16 mouse cellular contexts compared by ENCODE assay signal in the genomic region with DNA sequence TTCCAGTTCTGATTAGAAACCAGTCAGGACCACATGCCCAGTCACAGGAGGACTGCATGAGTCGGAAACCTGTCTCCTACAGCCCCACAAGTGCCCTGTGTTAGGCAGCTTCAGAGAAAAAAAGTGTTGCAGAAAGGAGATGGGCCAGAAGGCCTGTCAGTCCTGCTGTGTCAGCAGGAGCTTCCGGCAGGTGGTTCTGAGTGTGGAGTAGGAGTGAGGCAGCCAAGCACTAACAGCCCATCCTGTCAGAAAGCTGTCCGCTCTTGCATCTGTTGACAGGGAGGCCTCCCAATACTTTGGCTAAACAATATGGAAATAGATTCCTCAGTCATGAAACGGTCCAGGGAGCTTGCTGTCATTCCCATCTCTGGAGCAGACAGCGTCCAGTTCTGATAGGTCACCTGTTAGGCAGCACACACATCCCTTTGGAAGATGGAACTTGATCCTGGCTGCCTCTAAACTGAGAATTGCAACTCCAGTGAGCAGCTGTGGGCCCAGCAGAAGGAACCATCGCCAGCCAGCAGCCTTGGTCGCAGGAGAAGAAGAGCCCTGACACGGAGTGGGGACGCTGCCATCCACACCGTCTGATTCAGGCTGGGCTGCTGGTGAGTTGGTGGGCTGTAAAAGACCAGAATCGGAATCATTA.
A peak's percentile ranks its signal among the peaks of the same experiment; 100 is the strongest.
DNase-seq lines count a peak whose midpoint lies in the region; ATAC-seq and TF ChIP-seq lines count a peak whose summit lies in the region.
"Had no signal": no experiment of that assay in that cellular context is flagged by ENCODE, and none has a peak within 500 bp of the region (broad histone marks: within the 10 kb centered on the region; RNA-seq: fewer than 3 reads in every experiment).

No protein-coding gene starts in this region.

- H3K4me3 ChIP-seq in forebrain, postnatal 0 days (ENCODE audit: low read depth, low read length) = no peak overlapping the region
- no peak overlapping the region for H3K4me3 ChIP-seq in forebrain, embryonic 13.5 days
- H3K4me3 ChIP-seq in kidney, embryonic 15.5 days (replicated peaks) = no peak overlapping the region
- no peak overlapping the region for H3K4me3 ChIP-seq in intestine, embryonic 16.5 days (ENCODE audit: low read length)
- H3K4me3 ChIP-seq: erythroblast, embryonic 14.5 days; megakaryocyte, embryonic 14.5 days had no signal

- H3K36me3 ChIP-seq in forebrain, postnatal 0 days (ENCODE audit: insufficient read depth) = no peaks in the 10 kb centered on the region
- 0 out of 2 replicates have a peak, but pooled peaks cover 6% of the 10 kb centered on the region for H3K36me3 ChIP-seq in forebrain, embryonic 13.5 days (ENCODE audit: poor library complexity, severe bottlenecking)
- no peaks in the 10 kb centered on the region for H3K36me3 ChIP-seq in kidney, embryonic 15.5 days
- H3K36me3 ChIP-seq in intestine, embryonic 16.5 days (ENCODE audit: control insufficient read depth, insufficient read depth, low read length) = no peaks in the 10 kb centered on the region

- ATAC-seq in forebrain, postnatal 0 days = peak; percentile 64
- ATAC-seq in forebrain, embryonic 13.5 days = no peak
- peak; percentile 44; the same call in 1 of the 2 replicates for ATAC-seq in kidney, embryonic 15.5 days (replicated peaks; ENCODE audit: low FRiP score)
- ATAC-seq in intestine, embryonic 16.5 days = no peak

- TF ChIP-seq CTCF in forebrain, postnatal 0 days (IDR thresholded peaks at IDR 0.05; ENCODE audit: low read depth) = no peak

- no peaks in the 10 kb centered on the region for H3K4me1 ChIP-seq in forebrain, postnatal 0 days (ENCODE audit: insufficient read depth)
- H3K4me1 ChIP-seq in forebrain, embryonic 13.5 days = peaks cover 7% of the 10 kb centered on the region; the same call in 1 of the 2 replicates
- peaks cover 11% of the 10 kb centered on the region; the same call in 1 of the 2 replicates for H3K4me1 ChIP-seq in kidney, embryonic 15.5 days
- H3K4me1 ChIP-seq in intestine, embryonic 16.5 days (ENCODE audit: control insufficient read depth, insufficient read depth, low read length) = peaks cover 4% of the 10 kb centered on the region; the same call in 1 of the 2 replicates

- H3K9ac ChIP-seq in forebrain, postnatal 0 days = no peak overlapping the region
- H3K9ac ChIP-seq in forebrain, embryonic 13.5 days = no peak overlapping the region
- H3K9ac ChIP-seq in kidney, embryonic 15.5 days = no peak overlapping the region
- H3K9ac ChIP-seq in intestine, embryonic 16.5 days (ENCODE audit: low read depth, low read length) = no peak overlapping the region

- no peak overlapping the region for H3K27ac ChIP-seq in forebrain, postnatal 0 days (ENCODE audit: low read depth, low read length)
- H3K27ac ChIP-seq in forebrain, embryonic 13.5 days = no peak overlapping the region
- peak overlapping the region; percentile 27; the same call in 1 of the 2 replicates for H3K27ac ChIP-seq in kidney, embryonic 15.5 days
- H3K27ac ChIP-seq in intestine, embryonic 16.5 days (ENCODE audit: low read length) = no peak overlapping the region

- H3K4me2 ChIP-seq in forebrain, postnatal 0 days (ENCODE audit: low read depth) = no peak overlapping the region
- H3K4me2 ChIP-seq in forebrain, embryonic 13.5 days = no peak overlapping the region
- H3K4me2 ChIP-seq in kidney, embryonic 15.5 days = no peak overlapping the region
- H3K4me2 ChIP-seq in intestine, embryonic 16.5 days (ENCODE audit: low read depth, low read length) = no peak overlapping the region
- H3K4me2 ChIP-seq: liver, embryonic 11.5 days had no signal

- DNase-seq in forebrain, postnatal 0 days = no peak
- DNase-seq in kidney, adult 8-10 months = no peak
- peak; percentile 74 for DNase-seq in R1 (ENCODE audit: low read depth, low spot score)
- peak; percentile 85 for DNase-seq in cerebellum, adult 9-11 months
- no peak for DNase-seq in embryo, embryonic 11 days
- DNase-seq: adrenal gland, adult 8-10 months; heart, adult 18-20 months; heart, postnatal 14 days; kidney, adult 2 months had no signal

- H3K27me3 ChIP-seq in forebrain, postnatal 0 days (ENCODE audit: insufficient read depth, low read length) = no peaks in the 10 kb centered on the region
- H3K27me3 ChIP-seq in forebrain, embryonic 13.5 days = no peaks in the 10 kb centered on the region
- no peaks in the 10 kb centered on the region for H3K27me3 ChIP-seq in kidney, embryonic 15.5 days
- no peaks in the 10 kb centered on the region for H3K27me3 ChIP-seq in intestine, embryonic 16.5 days (replicated peaks; ENCODE audit: control insufficient read depth, insufficient read depth, low read length)
- H3K27me3 ChIP-seq: CH12.LX; megakaryocyte, embryonic 14.5 days had no signal

- no peaks in the 10 kb centered on the region for H3K9me3 ChIP-seq in forebrain, postnatal 0 days (ENCODE audit: low read length)
- H3K9me3 ChIP-seq in forebrain, embryonic 13.5 days (replicated peaks) = no peaks in the 10 kb centered on the region
- no peaks in the 10 kb centered on the region for H3K9me3 ChIP-seq in kidney, embryonic 15.5 days (replicated peaks)
- H3K9me3 ChIP-seq in intestine, embryonic 16.5 days (ENCODE audit: control insufficient read depth, low read length) = no peaks in the 10 kb centered on the region
- H3K9me3 ChIP-seq: megakaryocyte, embryonic 14.5 days had no signal

- 81% methylated on average over 11 of the region's 11 CpGs for WGBS in forebrain, postnatal 0 days
- WGBS in forebrain, embryonic 13.5 days = 88% methylated on average over 11 of the region's 11 CpGs
- 70% methylated on average over 11 of the region's 11 CpGs for whole genome bisulfite sequencing in kidney, embryonic 15.5 days
- WGBS in intestine, embryonic 16.5 days = 91% methylated on average over 11 of the region's 11 CpGs

Comparison
In these comparisons a context has a peak if more than half of its experiments do, and no peak if none do; other contexts are left out.
1. ATAC-seq: peak in forebrain, postnatal 0 days (single experiment) and kidney, embryonic 15.5 days (single experiment); none in forebrain, embryonic 13.5 days (single experiment) and intestine, embryonic 16.5 days (single experiment).
2. DNase-seq: peak in R1 (single experiment) and cerebellum, adult 9-11 months (single experiment); none in forebrain, postnatal 0 days (single experiment), kidney, adult 8-10 months (0 of 2) and embryo, embryonic 11 days (single experiment).